Mouse (Mus musculus) stomach, postnatal 0 days (tissue): Measurements from ENCODE around the gene Xxylt1. TPM values are rescaled to one million over a fixed set of nuclear protein-coding genes. Genes with fewer than 3 reads are reported as not detected.

Experiments used
- ATAC-seq: fragments of 200-750 bp; cut with Nextera tagmentation; 2 replicates; pipeline ENCODE4 v1.8.0; 2017; ENCODE audit not compliant: low FRiP score, low TSS enrichment
- DNase-seq: peaks from one replicate; pipeline ENCODE4 v3.0.0-alpha.2; 2016; ENCODE audit warnings: low spot score
- H3K27ac ChIP-seq: fragments of 300-500 bp; sonication (generic); replicated peaks from 2 replicates; pipeline ENCODE4 v1.5.1; 2014; ENCODE audit warnings: mild to moderate bottlenecking, control low read depth
- H3K27me3 ChIP-seq: fragments of 300-500 bp; sonication (generic); 2 replicates; pipeline ENCODE4 v1.6.1; 2014; ENCODE audit warnings: low read length; ENCODE audit not compliant: control insufficient read depth, insufficient read depth
- H3K36me3 ChIP-seq: fragments of 300-500 bp; sonication (generic); 2 replicates; pipeline ENCODE4 v1.6.1; 2014; ENCODE audit warnings: low read length, mixed read lengths; ENCODE audit not compliant: control insufficient read depth, insufficient read depth
- H3K4me1 ChIP-seq: fragments of 300-500 bp; sonication (generic); replicated peaks from 2 replicates; pipeline ENCODE4 v1.6.1; 2014; ENCODE audit warnings: antibody characterized with exemption; ENCODE audit not compliant: control insufficient read depth, insufficient read depth
- H3K4me2 ChIP-seq: fragments of 300-500 bp; sonication (generic); replicated peaks from 2 replicates; pipeline ENCODE4 v1.6.1; 2014; ENCODE audit warnings: low read depth, mild to moderate bottlenecking, control low read depth, moderate library complexity
- H3K4me3 ChIP-seq: fragments of 300-500 bp; sonication (generic); 2 replicates; pipeline ENCODE4 v1.5.1; 2014; ENCODE audit warnings: low read depth, low read length, control low read depth
- H3K9ac ChIP-seq: fragments of 300-500 bp; sonication (generic); 2 replicates; pipeline ENCODE4 v1.6.1; 2014; ENCODE audit warnings: mild to moderate bottlenecking, low read length, control low read depth, mixed read lengths
- H3K9me3 ChIP-seq: fragments of 300-500 bp; sonication (generic); 2 replicates; pipeline ENCODE4 v1.6.1; 2016; ENCODE audit warnings: low read length; ENCODE audit not compliant: control insufficient read depth
- CTCF ChIP-seq: IDR thresholded peaks from 2 replicates; pipeline ENCODE4 v1.5.1; 2016; ENCODE audit warnings: antibody characterized with exemption, low read depth, mild to moderate bottlenecking, moderate library complexity
- EP300 ChIP-seq: optimal IDR thresholded peaks from 2 replicates; pipeline ENCODE3; 2016; ENCODE audit warnings: antibody characterized with exemption
- WGBS: fragments of 180-500 bp; shearing (Covaris S2); extraction: QIAGEN DNeasy Blood & Tissue Kit; methylation state at CpG from one replicate; pipeline ENCODE4 v1.1.7; 2014; 5-methylcytosine and 5-hydroxymethylcytosine counted together
- polyA plus RNA-seq: library from polyadenylated mRNA; unstranded; fragments of >200 nt; fragmentation: Nextera tagmentation; extraction: Ambion mirVana; gene quantifications from 2 replicates; pipeline ENCODE4 v1.2.1, GENCODE M21; 2015

Xxylt1 gene
- polyA plus RNA-seq, 1 experiment from 2014 or later: 7.2 TPM

GRCm38 (mm10) chr16:30916931-30917330 is 164.3 kb downstream of the Xxylt1 start:
- ATAC-seq: no peak
- no peak for DNase-seq
- no peak overlapping the region for H3K9ac ChIP-seq
- H3K9me3 ChIP-seq: no peaks in the 10 kb centered on the region; the same call in 1 of the 2 replicates
- no peaks in the 10 kb centered on the region for H3K36me3 ChIP-seq
- H3K27me3 ChIP-seq: no peaks in the 10 kb centered on the region
- H3K4me1 ChIP-seq: no peaks in the 10 kb centered on the region
- no peak overlapping the region for H3K4me2 ChIP-seq
- no peak overlapping the region for H3K4me3 ChIP-seq
- H3K27ac ChIP-seq: no peak overlapping the region
- 69% methylated on average over 3 of the region's 3 CpGs for WGBS
- no peak for TF ChIP-seq EP300
- TF ChIP-seq CTCF: no peak

- H3K4me1 ChIP-seq: no peaks in the 10 kb centered on the region
- no peak overlapping the region for H3K27ac ChIP-seq
- ATAC-seq (no peak), DNase-seq (no peak)
- no peak overlapping the region for H3K9ac ChIP-seq
- TF ChIP-seq EP300 (no peak), CTCF (no peak)
- no peaks in the 10 kb centered on the region for H3K27me3 ChIP-seq
- no peak overlapping the region for H3K4me3 ChIP-seq
- WGBS: 91% methylated on average over 14 of the region's 14 CpGs
- no peaks in the 10 kb centered on the region; the same call in 1 of the 2 replicates for H3K9me3 ChIP-seq
- no peak overlapping the region for H3K4me2 ChIP-seq
- no peaks in the 10 kb centered on the region for H3K36me3 ChIP-seq
Observed at GRCm38 (mm10) chr16:30915611-30916220, 165.5 kb downstream of the Xxylt1 start.

Other genes with a start within 250 kb of the Xxylt1 start
- 12.9 and 14.8 TPM in 2 replicates for gene Acap2, start 119.8 kb upstream of the Xxylt1 start, polyA plus RNA-seq
- gene Ppp1r2, start 193.8 kb upstream of the Xxylt1 start, polyA plus RNA-seq: 92.8 and 99.7 TPM in 2 replicates
- 1.0 TPM in 2 replicates for gene Apod, start 233.4 kb upstream of the Xxylt1 start, polyA plus RNA-seq